Mouse (Mus musculus) CD4-positive, CD25-positive, alpha-beta regulatory T cell, adult 4 months (primary cell): ENCODE measurements around the gene Scube3. TPM values are rescaled to one million over a fixed set of nuclear protein-coding genes. Genes with fewer than 3 reads are reported as not detected.

Source experiments
- ATAC-seq: one replicate; pipeline ENCODE4 v1.8.0; 2017
- polyA plus RNA-seq, 2 experiments: library from polyadenylated mRNA; unstranded; fragments of 100-300 nt; shearing (Covaris generic); gene quantifications; one replicate each; pipeline ENCODE4 v1.2.1; 2017

Scube3 gene
- polyA plus RNA-seq, 2 experiments from 2014 or later = not detected

DNA sequence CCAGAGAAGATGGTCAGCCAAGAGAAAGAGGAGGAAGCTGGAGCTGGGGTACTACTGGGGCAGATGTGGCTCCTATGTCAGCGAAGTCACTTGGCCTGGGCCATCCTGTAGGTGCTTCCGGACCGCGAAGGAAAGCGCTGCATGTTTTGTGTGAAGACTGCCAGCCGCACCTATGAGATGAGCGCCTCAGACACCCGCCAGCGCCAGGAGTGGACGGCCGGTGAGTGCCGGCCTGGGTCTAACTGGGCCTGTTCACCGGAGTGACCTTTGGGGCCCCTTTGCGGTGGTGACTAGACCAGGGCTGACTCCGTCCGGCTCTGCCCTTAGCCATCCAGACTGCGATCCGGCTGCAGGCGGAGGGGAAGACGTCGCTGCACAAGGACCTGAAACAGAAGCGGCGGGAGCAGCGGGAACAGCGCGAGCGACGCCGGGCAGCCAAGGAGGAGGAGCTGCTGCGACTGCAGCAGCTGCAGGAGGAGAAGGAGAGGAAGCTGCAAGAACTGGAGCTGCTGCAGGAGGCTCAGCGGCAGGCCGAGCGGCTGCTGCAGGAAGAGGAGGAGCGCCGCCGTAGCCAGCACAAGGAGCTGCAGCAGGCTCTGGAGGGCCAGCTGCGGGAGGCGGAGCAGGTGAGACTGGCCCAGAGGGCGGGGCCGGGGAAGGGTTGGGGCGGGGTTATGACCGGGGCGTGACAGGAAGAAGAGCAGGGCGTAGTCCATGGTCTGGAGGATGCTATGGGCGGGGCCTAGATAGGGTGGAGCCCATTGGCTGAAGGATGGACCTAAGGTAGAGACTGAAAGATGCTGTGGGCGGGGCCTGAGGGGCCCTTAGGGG lies 81.8 kb downstream of the Scube3 start:
- peak; percentile 77 for ATAC-seq

Other genes with a start within 250 kb of the Scube3 start
- gene Anks1, start 232.8 kb upstream of the Scube3 start, polyA plus RNA-seq = 1 to 10 TPM; 3.7 to 4.7 TPM
- gene Taf11, start 232.3 kb upstream of the Scube3 start, polyA plus RNA-seq = 10 to 100 TPM; 38.2 to 42.3 TPM
- 1 to 10 TPM; 3.1 to 3.8 TPM for gene Tcp11, start 61.5 kb upstream of the Scube3 start, polyA plus RNA-seq
- gene Zfp523, start 35.0 kb downstream of the Scube3 start, polyA plus RNA-seq = 1 to 10 TPM; 2.9 to 5.5 TPM
- 10 to 100 TPM; 30.3 to 34.6 TPM for gene Def6, start 65.6 kb downstream of the Scube3 start, polyA plus RNA-seq
- 1 to 10 TPM; 2.6 to 4.6 TPM for gene Ppard, start 90.6 kb downstream of the Scube3 start, polyA plus RNA-seq
- gene Fance, start 171.4 kb downstream of the Scube3 start, polyA plus RNA-seq = 1 to 10 TPM; 3.7 to 7.7 TPM
- 100 to 1,000 TPM; 798 to 811 TPM for gene Rpl10a, start 186.3 kb downstream of the Scube3 start, polyA plus RNA-seq
- not detected for gene Tead3, start 208.7 kb downstream of the Scube3 start, polyA plus RNA-seq
- under 1 TPM in 1 of 2 experiments, not detected in 1; 0.34 TPM for gene Tulp1, start 223.1 kb downstream of the Scube3 start, polyA plus RNA-seq